Mouse (Mus musculus): ENCODE results near the gene Pcp2.

DNA sequence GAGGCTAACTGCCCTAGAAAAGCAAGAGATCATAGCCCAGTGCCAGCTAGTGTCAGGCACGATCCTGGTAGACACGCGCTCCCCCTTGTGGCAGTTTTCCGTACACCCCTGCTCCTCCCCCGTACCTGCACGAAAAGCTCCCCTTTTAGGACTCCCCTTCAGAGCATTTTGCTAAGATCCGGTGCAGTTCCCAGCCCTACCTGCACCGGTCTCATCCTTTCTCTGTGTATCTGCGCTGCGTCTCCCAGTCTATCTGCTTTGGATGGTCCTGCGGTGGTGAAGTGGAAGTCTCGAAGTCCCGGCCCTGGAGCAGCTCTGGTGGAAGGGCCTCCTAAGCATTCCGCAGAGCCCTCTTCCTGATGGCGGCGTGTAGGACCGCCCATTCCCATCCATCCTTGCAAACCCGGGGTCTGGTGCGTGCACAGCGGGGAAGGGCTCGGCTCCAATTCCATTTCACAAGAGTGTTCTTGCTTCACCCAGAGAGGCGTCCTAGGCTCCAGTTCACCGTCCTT, 46.7 kb upstream of the Pcp2 start, which contains the start of gene Fcor:
- peak; percentile 80 for TF ChIP-seq CTCF (IDR thresholded peaks at IDR 0.05; ENCODE audit: low read depth, low read length)
- no peak for TF ChIP-seq TAL1 (conservative IDR thresholded peaks at IDR 0.05; ENCODE audit: low read depth, low read length)
- no peak for TF ChIP-seq GATA1 (IDR thresholded peaks at IDR 0.05; ENCODE audit: borderline replicate concordance, low read length)
